Mouse (Mus musculus) urinary bladder, postnatal 25 days (tissue): ENCODE data around the gene Coro2a.
A peak's percentile ranks its signal among the peaks of the same experiment; 100 is the strongest.
"Not testable (repeated sequence)": the region's sequence is repeated elsewhere in the genome, so short reads cannot be mapped to it uniquely, and the experiment has no call there.

Source experiments
- DNase-seq: peaks from one replicate; pipeline ENCODE4 v3.0.0; 2022; ENCODE audit warnings: low spot score

Gene Coro2a

GRCm38 (mm10) chr4:46601844-46602423 is at the start of gene Coro2a:
TSS of gene Coro2a (minus strand) at chr4:46602202.
- peak; percentile 89 for DNase-seq

DNA sequence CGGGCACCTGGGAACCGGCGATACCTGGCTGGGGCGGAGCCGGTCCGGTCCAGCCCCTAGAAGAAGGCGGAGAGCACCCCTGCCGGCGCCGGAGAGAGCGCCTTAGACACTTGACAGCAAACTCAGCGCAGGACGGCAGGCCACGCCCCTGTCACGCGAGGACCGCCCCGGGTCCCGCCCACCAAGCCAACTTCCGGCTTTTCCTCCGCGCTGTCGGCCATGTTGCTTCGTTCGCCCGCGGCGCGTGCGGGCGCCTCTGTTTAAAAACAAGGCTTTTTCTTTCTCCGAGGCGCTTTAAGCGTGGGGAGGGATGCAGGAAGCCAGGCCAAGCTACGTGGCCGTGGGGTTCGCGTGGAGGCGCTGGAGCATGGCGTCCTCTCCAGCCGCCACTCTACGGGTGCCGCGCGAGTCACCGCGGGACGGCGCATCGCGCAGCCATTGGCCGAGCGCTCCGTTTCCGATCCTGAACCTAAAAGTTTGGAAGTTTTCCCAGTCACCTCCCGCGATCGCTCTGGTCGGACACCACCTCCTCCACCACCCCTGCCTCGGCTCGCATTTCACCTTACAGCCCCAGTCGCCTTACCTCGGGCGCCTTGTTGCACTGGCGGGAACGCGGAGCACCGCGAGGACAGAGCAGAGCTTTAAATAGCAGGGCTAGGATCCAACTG is 48.2 kb upstream of the Coro2a start, which contains the start of gene Tbc1d2:
TSS of gene Tbc1d2 (minus strand) at position 124 of the 668 bp plus-strand sequence.
- DNase-seq = peak; percentile 94

GRCm38 (mm10) chr4:46649161-46649560 is 47.2 kb upstream of the Coro2a start:
- no peak for DNase-seq

- no peak for DNase-seq
Measured at GRCm38 (mm10) chr4:46643676-46644112, 41.7 kb upstream of the Coro2a start.

- no peak for DNase-seq
Measured at GRCm38 (mm10) chr4:46642924-46643675, 41.1 kb upstream of the Coro2a start.

DNA sequence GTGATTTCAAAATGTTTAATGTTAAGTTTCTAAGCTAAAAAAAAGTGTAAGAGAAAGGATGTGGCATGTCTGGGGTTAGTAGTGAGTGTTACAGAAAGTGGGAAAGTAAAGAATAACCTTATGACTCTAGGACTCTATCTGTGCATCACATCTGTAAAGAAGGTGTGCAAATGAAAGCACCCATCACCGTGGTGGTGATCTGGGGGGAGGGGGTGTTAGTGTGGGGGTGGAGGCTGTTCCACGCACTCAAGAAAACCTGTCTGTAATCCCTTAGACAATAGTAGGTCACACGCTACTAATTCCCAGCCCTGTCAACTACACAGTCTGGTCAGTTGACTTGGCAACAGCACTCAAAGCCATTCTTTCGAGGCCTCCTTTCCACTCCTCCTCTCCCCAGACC is 39.3 kb upstream of the Coro2a start:
- DNase-seq = no peak

DNA sequence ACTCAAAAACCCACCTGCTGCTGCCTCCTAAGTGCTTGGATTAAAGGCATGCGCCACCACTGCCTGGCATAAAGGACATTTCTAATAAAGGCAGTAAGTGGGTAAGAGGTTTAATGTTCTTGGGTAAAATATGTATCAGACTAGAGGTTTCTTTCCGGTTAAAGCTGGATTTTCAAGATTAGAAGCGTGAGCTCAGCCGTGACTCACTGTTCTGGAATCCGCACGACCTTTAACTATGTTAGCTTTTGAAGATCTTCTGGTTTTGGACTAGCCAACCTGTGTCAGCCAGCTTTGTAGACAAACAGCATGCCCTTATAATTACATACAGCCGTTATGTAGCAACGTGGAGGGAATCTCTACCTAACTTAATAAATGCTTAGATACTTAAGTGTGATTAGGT is 37.9 kb upstream of the Coro2a start:
- DNase-seq = no peak

DNA sequence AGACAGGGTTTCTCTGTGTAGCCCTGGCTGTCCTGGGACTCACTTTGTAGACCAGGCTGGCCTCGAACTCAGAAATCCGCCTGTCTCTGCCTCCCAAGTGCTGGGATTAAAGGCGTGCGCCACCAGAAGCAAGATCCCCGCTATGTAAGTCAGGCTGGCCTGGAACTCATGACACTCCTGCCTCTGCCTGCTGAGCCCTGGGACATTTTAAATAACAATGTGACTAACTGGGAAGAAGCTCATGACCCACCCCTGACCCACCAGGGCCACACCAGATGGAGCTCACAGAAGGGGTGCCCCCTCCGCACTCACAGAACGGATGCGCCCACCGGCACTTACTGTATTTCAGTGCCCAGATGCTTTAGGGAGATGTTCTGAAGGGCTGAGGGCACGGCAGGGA is 35.2 kb upstream of the Coro2a start:
- not testable (repeated sequence) for DNase-seq

DNA sequence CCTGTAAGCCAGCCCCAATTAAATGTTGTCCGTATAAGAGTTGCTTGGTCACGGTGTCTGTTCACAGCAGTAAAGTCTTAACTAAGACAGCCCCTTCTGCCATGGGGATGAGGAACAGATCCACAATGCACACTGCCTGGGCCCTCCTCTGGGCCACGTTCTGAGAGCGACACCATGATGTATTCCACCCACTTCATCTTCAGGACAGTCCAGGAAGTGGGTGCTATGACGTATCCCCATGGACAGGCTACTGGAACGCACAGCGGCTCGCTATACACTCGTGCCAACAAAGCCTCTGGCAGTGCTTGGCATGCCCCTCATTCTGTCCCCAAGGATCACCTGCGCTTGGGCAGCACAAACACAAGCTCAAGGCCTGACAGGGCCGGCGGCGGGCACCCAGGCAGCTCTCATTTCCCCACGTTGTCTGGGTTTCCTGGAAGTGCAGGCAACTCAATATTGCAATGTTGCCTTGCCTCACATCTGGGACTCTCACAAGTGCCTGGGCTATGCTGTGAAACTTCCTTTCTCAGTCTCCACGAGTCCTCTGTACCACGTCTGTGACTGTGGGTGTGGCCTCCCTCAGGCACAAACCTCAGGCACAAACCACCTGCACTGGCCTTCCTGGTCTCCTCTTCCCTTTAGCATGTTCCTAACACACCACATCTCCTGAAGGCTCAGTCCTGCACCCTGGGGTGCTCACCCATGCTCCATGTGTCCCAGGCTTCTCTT is 33.9 kb upstream of the Coro2a start:
- no peak for DNase-seq

GRCm38 (mm10) chr4:46634881-46635280 is 32.9 kb upstream of the Coro2a start:
- DNase-seq = no peak

DNA sequence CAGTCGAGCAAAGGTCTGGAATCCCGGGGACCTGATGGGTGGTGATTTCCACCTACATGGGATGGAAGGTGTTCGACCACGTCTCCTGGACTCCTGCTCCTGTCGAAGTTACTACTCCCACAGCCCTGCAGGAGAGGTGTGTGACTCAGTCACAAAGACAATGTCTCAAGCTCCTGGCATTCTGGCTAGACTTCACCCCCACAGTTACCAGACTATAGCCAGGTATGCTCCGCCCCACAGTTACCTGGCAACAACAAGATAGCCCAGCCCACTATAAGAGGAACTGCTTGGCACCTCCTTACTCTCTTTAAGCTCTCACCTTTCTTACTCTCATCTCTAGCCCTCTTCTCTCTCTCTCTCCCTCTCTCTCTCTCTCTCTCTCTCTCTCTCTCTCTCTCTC is 31.6 kb upstream of the Coro2a start:
- DNase-seq = not testable (repeated sequence)

- no peak for DNase-seq
Measured at GRCm38 (mm10) chr4:46632465-46632864, 30.5 kb upstream of the Coro2a start.

- DNase-seq = no peak
Measured at GRCm38 (mm10) chr4:46630390-46630789, 28.4 kb upstream of the Coro2a start.

DNA sequence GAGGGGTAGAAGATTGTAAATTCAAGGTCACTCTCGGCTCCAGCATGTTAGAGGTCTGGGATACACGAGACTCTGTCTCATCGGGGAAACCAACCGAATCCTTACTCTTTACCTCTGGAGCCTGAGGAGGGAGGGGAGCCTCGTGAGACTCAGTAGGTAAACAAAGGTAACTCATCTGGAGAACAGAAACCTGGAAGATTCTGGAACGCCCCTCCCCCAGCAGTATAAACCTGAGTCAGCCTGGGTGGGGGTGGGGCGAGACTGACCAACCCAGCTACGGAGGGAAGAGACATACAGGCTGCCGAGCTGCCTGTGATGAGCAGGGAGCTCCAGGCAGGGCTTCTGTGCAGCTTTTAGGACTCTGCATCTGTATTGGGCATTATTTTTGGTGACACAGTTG is 26.9 kb upstream of the Coro2a start:
- no peak for DNase-seq

DNA sequence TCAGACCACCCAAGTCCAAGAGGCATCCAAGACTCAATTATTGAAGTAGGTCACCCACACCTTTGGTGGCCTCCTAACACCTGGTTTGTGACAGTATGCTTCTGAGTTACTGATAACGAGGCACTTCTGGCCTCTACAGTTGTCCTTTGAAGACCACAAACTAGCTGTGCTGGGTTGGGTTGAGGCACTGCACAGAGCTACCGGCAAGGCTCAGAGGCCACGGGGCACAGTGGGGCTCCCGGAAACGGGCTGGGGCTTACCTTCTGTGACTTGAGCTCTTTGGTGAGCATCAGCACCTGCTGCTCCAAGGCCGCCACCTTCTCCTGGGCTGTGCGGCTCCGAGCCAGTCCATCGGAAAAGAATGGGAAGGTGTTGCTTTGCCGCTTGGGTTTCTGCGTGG is 26.1 kb upstream of the Coro2a start:
- no peak for DNase-seq

DNA sequence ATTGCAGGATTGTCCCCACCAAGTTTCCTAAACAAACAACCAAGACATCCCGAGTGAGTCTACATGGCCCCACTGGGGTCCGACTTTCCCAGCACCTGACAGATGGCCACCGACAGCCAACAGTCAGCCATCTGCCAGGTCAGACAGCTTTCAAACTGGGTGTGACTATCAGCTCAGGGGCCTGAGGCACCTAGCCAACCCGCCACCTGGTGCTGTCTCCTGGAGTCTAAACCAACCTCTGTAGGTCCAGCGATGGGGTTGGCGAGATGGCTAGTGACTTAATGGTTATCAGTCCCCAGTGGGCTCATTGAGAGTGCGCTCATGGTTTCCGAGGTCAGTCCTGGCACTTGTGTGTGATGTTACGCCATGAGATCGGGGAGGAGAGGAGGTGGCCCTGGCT is 23.1 kb upstream of the Coro2a start:
- no peak for DNase-seq

DNA sequence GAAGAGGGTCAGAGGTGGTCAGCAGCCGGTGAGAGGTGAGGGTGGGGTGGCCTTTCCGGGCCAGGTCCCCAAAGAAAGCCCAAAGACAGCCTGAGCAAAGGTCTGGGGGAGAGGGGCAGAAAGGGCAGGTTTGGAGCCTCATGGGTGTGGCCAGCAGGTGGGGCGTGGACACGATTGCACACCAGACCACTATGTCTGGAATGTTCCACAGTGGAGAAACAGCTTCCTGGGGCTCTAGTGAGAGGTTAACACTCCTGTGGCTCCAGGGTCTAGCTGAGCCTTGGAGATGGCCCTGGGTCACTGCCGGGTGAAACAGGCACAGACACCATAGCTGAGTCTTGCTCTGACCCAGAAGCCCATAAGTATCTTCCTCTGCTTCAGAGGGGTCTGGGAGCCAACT is 21.0 kb upstream of the Coro2a start:
- DNase-seq = no peak

DNA sequence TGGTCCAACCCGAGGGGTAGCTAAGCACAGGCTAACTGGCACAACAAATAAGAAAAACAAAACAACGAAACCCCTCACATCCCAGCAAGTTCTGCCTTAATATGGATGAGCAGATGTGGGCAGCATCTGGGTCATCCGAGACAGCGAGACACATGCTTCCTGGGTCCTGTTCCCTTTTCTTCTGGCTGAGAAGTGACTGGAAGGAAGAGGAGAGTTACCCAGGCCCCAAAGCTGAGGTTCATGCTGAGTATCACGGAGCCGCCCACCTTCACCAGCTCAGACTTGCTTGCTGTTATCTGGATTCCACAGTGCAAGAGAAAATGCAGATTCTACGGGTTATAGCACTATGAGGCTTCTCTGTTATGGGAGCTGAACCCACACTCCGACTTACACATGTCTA is 18.9 kb upstream of the Coro2a start:
- no peak for DNase-seq

- no peak for DNase-seq
Measured at GRCm38 (mm10) chr4:46620330-46620729, 18.3 kb upstream of the Coro2a start.

DNA sequence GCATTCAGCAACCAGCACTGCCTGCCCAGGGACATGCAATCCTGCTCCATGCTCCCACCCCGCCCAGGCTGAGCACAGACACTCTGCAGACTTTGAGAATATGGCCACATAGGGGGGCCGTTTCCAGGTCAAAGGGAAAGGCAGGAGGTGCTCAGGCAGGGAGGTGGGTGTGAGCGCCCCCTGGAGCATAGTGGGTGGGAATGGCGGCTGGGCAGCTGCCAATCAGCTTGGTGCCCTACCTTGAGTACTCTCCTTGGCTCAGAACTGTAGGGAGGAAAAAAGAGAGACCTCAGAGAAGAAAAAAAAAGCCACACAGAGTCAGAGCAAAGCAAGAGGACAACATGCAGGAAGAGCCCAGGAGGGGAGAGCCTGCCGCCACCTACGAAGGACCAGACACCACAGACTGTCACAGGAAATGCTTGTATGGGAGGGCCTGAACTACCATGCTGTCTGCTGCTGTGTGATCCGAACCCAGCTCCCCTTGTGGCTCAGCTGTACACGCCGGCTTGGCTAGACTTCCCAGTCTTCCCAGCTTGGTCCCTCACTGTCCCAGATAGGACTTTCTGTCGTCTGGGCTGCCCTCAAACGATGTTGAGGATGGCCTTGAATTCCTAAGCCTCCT is 16.3 kb upstream of the Coro2a start:
- DNase-seq = no peak

DNA sequence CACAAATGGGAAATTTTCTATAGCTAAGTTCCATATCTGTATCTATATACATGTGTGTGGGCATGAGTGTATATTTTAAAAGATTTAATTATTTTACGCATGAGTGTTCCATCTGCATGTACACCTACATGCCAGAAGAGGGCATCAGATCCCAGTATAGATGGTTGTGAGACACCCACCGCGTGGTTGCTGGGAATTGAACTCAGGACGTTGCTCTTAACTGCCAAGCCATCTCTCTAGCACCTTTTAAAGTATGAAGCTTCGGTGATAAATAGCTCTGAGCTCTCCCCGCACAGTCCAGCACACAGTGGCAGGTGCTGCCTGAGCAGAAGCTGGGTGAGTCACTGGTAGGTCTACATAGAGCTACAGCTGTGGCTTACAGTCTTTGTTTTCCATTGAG is 15.4 kb upstream of the Coro2a start:
- DNase-seq = no peak

DNA sequence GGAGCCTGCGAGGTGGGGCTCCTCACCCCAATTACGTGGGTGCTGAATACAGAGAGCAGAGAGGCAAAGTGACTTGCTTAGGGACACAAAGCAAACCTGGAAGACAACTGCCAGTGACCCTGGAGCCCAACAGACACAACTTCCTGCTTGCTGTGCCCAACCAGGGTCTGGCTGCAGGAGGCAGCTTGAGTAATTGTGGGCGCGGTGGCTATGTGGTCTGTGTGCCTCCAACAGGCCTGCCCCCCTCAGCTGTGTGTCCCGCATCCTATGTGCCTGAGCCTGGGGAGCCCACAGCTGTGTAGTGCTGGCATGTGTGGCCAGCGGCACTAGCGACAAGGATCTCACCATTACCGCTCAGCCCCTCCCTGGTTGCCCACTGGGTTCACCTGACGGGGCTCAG is 12.6 kb upstream of the Coro2a start:
- DNase-seq = no peak
